Mouse (Mus musculus) urinary bladder, postnatal 14 days (tissue): ENCODE measurements around the gene Gas2l1.

ENCODE experiments used
- DNase-seq: peaks from one replicate; pipeline ENCODE4 v3.0.0; 2021; ENCODE audit warnings: low spot score

The Gas2l1 gene

DNA sequence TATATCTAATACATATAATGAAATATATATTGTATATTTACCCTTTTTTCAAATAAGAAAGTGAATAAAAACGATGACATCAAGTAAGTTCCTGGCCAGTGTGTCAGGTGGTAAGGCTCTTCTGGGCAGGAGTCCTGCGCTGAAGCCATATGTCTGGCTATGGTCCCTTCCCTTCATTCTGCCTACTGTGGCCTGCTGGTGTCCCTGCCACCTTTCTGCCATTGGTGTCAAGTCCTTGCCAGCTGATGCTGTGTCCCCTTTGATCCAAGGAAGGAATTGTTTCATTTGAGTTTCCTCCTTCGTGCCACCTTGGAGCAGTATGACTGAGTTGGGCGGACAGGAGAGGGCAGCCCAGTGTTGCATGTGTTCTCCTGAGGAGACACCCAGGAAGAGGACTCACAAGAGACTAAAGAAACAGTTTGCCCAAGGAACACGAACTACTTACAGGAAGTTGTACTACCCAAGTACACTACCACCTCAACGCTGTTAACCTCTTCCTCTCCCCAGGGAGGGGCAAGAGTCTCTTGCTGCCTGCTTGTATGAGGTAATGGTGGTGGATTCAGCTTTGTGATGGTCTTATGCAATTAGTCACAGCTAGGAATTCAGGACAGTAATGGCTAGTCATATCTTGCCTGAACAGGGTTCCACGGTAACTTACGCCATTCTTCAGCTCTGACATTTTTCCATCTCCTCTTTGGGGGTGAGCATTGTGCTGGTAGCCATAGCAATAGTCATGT is 22.3 kb downstream of the Gas2l1 start:
- no peak for DNase-seq

DNA sequence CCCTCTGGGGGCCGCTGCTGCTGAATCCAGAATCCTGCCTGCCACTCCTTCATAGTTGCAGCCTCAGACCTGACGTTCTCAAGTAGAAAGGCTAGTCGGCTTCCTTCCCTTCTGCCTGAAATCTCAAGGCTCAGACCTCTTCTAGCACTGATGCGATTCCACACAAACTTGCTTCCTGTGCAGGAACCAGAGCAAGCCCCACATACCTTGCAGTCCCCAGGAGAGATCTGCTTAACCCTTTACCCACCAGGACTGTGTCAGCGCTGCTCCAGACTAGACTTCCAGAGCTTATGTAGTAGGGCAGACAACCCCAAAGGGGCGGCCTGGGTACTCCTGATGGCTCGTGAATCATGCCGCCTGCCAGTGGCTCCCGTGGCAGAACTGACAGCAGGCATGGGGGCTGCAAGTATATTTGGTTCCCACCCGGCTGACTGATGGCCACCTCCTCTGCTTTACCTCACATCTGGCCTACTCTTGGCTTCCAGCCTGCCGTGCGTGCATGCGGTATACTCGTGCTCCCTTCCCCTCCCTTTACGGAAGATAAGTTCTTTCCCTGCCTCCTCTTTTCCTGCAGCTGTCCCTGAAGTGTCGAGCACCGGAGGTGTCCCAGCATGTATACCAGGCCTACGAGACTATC is 23.9 kb downstream of the Gas2l1 start:
- DNase-seq = no peak

DNA sequence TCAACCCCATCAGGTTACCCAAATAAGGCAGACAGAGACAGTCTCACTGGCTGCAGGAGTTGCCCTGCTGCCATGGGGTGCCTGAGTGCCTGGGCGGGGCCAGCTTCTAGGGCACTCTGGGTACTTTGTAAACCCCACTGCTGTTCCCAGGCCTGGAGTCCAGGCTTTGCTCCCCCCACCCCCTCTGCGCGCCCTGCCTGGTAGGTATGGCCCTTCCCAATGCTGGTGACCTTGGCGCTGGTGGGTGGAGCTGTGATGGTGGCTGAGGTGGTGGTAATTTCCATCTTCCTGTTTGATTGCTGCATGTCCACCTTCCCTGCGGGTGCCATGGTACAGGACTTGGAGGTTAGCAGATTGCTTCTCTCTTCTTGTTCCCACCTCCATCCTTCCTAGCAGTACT is 24.5 kb downstream of the Gas2l1 start:
- no peak for DNase-seq

DNA sequence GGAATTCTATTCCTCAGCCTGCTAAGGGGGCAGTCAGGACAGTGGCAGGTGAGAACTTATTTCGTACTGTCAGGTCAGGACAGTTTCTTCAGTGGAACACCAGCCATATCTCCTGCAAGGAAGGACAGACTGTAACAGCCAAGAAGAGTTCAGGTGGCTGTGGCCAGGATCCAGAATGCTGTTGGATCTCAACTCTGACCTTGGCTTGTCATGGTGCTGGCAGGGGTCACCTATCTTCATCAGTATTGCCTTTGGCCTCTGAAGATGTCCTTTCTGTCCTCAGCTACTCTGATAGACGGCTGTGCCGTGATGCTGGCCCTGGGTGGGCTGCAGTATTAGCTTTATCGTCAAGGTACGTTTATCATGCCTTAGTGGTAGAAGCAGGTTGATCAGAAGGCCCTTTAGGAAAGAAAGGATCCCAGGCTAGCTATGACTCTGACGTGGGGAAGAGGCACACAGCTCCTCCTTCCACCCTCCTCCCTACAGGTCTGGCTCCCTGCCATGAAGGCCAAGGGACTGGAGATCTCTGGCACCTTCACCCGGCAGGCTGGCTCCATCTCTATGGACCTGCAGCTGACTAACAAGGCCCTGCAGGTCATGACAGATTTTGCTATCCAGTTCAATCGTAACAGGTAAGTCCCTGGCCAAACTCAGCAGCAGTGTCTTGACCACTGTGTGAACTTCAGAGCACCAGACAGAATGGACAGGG is 27.8 kb downstream of the Gas2l1 start:
- peak; percentile 72 for DNase-seq

DNA sequence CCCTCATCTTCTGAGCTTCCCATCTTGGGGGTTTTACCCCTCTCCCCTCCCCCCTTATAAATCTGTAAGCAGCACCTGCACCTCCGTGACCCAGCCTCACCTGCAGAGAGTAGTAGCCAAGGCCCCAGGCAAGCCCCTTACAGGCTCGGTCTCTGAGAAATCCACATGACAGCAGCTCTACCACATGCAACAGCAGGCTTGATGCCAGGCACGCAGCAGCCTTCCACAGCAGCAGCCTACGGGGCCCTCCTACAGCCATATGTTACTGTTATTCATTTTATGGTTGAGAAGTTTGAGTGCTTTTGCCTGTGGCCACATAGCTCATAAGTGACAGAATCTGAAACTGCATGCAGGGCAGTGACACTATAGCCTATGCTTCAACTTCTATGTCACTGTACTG is 29.7 kb downstream of the Gas2l1 start:
- no peak for DNase-seq

DNA sequence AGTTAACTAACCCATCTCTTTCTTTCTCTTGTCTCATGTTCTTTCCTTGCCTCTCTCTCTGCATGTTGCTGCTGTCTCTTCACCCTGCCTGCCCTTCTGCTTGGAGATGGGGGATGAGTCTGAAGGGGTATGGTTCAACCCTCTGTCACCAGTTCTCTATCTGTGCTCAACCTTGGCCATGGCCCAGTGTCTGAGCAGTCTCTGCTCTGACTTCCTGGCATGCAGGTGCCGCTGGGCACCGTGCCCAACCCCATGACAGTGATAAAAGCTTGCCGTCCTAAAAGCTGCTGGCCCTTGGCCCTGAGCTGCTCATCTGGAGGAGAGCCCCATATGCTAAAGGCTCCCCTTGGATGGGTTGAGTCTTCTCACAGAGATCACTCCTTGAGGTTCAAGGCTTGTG is 32.0 kb downstream of the Gas2l1 start:
- DNase-seq = no peak

DNA sequence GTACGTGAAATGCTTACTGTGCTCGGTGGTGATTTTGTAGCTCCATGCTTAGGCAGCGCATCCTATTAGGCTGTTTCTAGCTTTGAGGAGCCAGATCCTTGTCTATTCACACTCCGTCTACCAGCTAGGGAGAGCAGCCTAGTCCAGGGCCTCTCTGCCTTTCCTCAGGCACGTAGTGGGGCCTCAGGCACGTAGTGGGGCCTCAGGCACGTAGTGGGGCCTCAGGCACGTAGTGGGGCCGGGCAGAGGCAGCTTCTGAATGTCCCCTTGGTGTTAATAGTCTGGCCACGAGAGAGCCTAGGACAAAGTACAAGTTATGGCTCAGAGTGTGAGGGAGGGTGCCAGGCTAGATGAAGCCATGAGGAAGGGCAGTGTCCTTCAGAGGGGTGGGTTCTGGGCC is 32.4 kb downstream of the Gas2l1 start:
- no peak for DNase-seq

DNA sequence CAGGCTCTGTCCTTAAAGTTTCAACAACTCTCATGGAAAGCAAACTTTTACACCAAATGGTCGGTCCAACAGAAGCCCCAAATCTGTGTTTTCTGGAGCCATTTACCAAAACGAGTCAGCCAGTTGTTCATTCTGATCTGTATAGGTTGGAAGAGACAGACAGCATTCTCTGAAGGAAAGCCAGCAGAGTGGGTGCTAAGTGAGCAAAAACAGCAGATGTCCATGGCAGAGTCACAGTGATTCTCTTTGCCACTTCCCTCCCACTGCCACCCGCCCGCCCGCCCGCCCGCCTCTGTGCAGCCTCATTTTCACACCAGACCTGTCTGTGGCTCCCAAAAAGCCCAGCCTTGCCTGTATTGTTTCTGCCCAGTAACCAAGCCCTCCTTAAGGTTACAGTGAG is 36.9 kb downstream of the Gas2l1 start:
- DNase-seq = no peak

DNA sequence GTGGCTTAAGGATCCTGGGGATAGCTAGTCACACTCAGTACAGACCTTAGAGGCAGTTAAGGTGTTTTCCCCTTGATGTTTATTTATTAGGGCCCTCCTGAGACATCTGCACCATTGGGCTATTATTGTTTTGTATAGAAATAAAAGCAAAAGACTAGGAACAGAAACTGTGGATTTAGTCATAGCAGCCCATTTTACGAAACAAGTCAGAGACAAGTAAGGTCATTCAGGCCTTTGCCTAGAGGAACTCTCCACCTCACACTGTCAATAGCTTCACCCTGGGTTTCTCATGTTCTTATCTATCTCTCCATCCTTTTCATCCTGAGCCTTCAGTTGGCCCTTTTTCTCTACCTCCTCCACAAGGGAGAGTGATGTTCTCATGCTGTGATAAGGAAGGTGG is 40.0 kb downstream of the Gas2l1 start:
- no peak for DNase-seq

DNA sequence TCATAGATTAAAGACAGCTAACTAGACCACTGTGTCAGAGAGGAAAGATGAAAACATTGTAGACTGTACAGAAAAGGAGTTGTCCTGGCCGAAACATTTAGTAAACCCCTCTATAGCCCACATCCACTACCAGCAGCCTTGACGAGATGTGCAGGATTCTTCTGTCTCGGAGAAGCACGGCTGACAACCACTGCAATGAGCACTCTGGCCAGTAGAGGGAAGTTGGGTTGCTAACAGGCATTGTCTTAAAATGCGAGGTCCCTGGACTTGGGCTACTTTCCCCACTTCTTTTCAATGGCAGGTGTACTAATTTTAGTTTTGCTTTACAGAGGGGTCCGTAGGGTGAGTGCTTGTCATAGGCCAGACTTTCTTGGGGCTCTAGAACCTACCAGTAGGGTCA is 47.6 kb downstream of the Gas2l1 start:
- peak; percentile 46 for DNase-seq

DNA sequence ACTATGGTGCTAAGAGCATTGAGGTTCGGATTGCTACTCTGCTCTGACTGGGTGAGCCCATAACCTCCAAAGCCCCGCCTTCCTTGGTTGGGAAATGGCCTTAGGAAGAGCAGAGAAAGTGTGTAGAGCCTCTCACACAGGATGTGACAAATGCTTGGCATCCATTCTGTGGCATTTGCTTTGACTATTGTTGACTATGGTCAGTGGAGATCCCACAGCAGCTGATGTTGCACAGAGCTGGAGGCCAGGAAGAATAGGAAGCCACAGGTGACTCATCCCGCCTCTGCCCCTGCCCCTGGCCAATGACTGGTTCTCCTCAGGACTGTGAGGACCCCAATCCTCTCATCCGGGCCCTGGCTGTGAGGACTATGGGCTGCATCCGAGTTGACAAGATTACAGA is 48.8 kb downstream of the Gas2l1 start:
- DNase-seq = no peak

DNA sequence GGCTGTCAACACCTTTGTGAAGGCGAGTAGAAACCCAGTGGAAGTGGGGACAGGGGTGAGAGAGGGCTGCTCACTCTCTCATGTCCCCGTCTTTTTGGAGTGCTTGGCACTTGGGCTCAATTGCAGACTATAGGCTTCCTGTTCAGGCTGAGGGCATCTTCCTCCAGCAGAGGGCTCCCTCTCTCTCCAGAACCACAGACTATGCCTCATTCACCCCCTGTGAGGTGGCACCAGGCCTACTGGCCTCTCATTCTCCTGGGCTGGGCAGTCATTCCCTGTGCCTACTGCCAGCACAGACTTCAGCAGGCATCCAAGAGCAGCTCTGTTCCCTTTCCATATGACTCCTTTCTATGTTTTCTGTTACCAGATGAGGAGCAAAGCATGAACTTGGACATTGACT is 49.4 kb downstream of the Gas2l1 start:
- DNase-seq = peak; percentile 70

DNA sequence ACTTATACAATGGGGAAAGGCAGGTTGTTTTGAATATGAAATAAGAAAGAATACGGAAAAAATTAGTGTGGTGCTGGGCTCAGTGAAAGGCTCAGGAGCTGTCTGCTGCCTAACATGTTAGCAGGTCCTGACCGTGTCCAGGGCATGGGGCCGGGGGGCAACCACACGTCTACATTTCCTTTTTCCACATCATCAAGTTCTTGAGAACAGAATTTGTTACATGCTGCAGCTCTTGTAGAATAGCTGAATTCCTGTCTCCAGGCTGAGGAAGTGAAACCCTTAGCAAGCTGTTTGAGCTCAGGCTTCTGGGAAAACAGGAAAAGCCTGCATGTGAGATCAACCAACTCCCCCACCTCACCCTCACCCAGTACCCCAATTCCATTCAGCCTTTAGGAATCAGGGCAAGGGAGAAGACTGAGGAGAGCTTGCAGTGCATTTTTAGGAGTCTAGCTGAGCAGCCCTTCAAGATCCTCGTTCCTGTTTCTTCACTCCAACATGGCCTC is 52.9 kb downstream of the Gas2l1 start:
- no peak for DNase-seq

DNA sequence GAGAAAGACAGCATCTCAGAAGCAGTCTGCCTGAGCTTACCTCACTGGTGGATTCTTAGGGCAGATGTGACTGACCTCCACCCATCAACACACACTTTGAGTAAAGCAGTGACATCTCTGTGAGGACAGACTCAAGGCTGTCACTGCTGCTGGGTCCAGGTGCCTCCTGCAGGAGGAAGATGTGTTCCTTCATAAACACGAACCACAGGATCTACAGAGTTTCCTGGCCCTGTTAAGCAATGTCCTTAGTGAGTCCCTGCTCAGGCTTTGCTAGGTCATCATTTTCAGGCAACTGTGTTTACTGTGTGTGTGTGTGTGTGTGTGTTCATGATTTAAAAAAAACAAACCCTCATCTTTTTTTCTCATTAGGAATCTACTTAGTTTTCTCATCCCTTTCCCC is 53.6 kb downstream of the Gas2l1 start:
- DNase-seq = no peak

DNA sequence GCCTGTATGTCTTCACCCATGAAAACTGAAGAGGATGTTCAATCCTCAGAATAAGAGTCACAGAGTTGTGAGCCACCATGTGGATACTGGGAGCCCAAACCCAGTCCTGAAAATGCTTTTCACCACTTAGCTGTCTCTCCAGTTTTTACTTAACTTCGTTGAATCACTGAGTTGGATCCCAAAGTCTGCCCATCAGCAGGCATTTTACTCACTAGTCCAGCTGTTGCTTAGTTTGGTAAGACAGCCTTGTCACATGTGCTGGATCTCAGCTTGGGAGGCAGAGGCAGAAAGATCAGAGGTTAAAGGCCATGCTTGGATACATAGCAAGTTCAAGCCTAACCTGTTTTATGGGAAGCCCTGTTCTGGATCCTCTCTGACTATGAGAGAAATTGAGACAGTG is 54.9 kb downstream of the Gas2l1 start:
- DNase-seq = no peak

DNA sequence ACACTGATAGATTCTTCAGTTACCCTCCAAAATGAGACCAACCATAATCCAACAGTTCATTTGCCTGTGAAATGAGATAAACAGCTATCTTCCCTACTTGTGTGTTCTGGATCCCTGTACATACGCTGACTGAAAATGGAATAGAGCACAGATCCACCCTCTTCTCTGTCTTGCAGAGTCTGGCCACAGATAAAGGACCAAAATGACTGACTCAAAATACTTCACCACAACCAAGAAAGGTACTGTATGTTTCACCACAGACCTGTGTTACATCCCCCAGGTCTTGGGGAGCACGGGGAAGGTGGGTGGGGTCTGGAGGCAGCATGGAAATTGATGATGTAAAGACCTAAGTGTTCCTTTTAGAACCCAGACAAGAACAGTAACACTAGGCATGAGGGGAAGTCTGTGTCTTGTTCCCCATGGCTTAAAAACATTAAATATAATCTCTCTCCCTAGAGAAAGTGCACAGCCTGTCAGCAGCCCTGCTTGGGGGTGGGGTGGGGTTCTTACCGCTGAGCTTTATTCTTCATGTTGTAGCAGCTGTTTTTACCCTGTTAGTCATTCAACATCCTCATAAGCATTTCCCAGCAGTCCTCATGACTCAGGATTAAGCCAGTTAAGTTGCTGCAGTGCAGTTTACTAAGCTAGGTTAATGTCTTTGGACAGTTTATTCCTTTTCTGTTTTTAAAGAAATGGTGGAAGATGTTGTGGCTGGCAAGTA is 55.6 kb downstream of the Gas2l1 start:
- DNase-seq = peak; percentile 15

DNA sequence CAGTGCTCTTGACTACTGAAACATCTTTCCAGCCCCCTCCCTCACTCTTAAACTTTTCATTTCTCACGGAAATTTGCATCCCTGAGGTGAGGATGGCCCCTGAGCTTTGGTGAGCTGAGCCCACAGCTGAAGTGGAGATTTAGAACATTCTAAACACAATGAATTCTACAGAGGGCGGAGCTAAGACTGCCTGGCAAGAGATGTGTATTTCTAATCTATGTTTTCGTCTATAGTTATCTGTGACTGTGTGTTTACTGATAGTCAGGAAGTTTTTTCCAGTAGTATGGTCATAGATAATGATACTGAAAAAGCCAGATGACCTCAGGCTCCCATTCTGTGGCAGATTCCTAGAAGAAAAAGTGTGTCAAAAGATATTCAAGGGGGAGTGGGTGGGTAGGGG is 56.3 kb downstream of the Gas2l1 start:
- DNase-seq = no peak

DNA sequence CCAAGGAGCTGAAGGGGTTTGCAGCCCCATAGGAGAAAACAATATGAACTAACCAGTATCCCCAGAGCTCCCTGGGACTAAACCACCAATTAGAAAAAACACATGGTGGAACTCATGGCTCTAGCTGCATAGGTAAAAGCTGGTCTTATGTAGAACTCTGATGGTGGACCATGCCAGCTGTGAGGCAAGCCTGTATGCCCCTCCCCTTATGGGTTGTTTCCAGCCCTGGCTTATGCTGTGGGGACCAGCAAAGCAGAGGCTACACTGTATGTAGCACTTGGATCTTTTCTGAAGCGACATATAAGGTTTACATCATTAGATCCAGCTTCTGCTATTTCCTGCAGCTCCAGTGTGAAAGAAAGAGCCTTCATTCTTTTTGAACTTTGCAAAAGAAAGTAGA is 57.9 kb downstream of the Gas2l1 start:
- peak; percentile 23 for DNase-seq

DNA sequence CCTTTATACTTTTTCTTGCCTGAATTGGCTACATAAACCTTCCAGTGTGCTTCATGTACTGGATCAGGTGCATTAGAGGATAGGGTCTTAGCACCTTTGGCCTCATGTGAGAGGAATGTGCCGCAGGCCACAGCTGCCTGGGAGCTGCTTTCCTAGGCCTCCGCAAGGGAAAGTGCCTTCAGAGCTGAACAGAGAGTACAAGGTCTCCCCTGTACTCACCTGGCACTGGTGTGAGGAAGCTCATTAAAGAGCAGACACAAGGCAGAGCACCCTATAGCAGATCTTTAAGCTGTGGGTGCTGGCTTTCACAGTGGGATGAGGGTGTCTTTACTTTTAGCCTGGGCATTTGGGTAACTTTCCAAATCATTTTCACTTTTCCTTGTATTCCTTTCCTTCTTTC is 59.6 kb downstream of the Gas2l1 start:
- no peak for DNase-seq
